Mouse (Mus musculus) skeletal muscle tissue, adult 2 months (tissue): ENCODE measurements around the gene Pkd1l2.

ENCODE experiments used
- DNase-seq: peaks from one replicate; pipeline ENCODE4 v3.0.0-alpha.2; 2012; ENCODE audit warnings: low read depth, low spot score

Gene Pkd1l2

DNA sequence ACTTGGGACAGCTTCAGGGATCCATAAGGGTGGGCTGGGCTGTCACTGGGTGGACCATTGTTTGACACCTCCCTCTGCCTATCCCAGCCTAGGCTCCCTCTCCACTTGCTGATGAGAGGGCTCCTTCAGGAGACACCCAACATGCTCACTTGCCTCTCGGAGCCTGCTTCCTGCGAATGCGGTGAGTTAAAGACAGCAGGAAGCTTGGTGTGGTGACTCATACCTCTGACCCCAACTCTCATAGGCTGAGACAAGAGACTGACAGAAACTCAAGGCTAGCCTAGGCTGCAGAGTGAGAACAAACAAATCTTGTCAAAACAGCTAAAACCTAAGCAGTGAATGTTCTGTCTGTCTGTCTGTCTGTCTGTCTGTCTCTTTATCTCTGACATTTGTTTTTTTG lies 48.9 kb downstream of the Pkd1l2 start:
- no peak for DNase-seq

GRCm38 (mm10) chr8:117032609-117033008 lies 49.6 kb downstream of the Pkd1l2 start:
- DNase-seq, result no peak

- no peak for DNase-seq
Measured at GRCm38 (mm10) chr8:117031476-117031875, 50.8 kb downstream of the Pkd1l2 start.

DNA sequence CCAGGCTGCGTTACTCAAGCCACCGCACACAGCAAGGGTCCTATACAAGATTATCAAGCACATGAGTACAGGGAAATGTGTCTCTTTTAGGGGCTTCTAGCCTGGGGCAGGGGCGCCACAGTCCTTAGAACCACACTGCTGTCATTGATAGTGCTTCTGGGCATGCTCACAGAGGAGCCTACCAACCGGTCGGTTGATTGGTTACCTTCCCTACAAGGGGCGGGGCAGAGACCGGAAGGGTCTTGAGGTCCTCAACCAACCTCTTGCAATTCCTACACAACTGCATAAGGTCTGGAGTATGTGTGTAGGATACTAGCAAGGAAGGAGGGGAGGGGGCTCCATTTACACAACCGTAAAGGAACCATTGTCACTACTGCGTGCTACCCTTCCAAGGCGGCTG lies 53.6 kb downstream of the Pkd1l2 start:
- DNase-seq, result no peak

DNA sequence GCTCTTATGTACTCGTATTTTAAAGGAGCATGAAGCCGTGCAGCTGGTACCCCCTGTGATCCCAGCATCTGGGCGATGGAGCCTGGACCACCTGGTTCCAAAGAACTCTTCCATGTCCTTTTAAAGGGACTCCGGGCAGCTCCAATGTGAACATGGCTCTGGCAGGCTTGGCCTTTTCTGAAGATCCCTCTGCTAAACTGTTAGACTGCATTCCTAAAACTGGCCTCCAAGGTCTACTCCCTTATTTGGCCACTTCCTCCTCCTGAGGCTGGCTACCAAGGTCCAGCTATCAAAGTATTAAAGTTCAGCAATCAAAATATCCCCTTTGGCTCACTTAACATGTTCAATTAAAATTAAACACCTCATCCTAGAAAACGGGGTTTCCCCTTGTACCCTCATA lies 54.6 kb downstream of the Pkd1l2 start:
- DNase-seq, result no peak

GRCm38 (mm10) chr8:117022297-117022993 lies 59.8 kb downstream of the Pkd1l2 start:
- peak; percentile 10 for DNase-seq

- no peak for DNase-seq
Measured at GRCm38 (mm10) chr8:117019323-117020275, 62.6 kb downstream of the Pkd1l2 start.

DNA sequence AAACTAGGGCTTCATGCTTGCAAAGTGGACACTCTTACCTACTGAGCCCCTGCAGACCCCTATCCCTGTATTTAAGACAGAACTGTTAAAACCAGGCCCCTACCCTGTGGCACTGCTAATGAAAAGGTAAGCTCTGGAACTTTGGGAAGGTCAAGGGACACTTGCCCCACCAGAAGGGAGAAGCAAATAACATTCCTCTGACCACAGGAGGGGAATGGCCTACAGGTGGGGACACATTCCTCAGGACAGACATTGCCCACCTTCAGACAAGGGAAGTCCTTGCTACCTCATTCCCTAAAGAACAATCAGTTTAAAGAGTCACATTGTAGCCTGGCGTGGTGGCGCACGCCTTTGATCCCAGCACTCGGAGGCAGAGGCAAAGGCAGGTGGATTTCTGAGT lies 64.4 kb downstream of the Pkd1l2 start:
- DNase-seq, result no peak

- no peak for DNase-seq
Measured at GRCm38 (mm10) chr8:117017006-117017405, 65.2 kb downstream of the Pkd1l2 start.

DNA sequence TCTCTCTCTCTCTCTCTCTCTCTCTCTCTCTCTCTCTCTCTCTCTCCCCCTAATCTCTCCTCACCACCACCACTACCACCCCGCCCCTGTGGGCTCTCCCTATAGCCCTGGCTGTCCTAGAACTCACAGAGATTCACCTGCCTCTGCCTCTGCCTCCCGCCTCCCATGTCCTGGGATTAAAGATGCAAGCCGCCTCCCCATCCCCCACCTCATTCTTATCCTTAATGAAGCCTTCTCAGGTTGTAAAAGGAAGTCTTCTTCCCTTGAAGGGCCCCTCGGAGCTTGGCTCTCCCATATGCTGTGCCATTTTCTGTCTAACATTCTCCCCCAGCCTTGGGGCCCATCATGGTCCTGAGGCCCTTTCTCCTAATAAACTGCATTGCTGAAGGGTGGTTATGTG lies 66.6 kb downstream of the Pkd1l2 start:
- DNase-seq, result no peak

- no peak for DNase-seq
Measured at GRCm38 (mm10) chr8:117011366-117011765, 70.9 kb downstream of the Pkd1l2 start.

GRCm38 (mm10) chr8:116994016-116994716 lies 88.1 kb downstream of the Pkd1l2 start:
- no peak for DNase-seq

GRCm38 (mm10) chr8:116993095-116993867 lies 89.0 kb downstream of the Pkd1l2 start, which contains the start of gene Gcsh:
TSS of gene Gcsh (minus strand) at chr8:116993537.
- DNase-seq, result peak; percentile 95

DNA sequence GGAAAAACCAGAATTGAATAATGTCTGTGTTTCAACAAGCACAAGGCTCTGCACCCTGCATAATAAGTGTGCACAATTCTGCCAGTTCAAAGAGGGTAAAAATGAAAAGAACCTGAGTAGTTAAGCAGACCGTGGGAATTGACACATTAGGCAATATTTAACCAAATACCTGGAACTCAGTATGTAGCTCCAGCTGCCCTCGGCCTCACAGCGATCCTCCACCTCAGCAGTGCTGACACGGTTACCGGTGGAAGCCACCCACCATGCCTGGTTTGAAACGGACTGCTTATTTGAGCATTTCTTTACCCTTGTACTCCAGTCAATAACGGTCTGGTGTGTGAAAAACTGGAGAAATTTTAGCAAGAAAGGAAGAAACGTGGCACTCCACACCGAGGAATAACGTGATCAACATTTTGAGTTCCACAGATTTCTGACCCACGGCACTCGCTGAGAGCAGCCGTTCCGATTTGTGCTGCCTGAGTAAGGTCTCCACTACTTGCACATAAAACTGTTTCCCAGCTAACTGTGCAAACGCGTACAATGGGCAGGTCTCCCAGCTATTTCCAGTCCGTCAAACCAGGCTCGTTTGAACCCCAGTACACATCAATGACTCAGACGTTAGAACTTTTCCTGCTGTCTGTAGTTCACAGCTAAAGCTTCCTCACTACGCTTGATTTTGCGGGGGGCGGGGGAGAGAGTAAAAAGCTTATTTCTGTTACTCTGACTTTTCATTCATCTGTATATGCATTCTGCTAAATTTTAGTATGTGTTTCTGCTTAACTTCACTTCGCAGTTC lies 89.9 kb downstream of the Pkd1l2 start:
- no peak for DNase-seq

- no peak for DNase-seq
Measured at GRCm38 (mm10) chr8:116991241-116991640, 91.0 kb downstream of the Pkd1l2 start.

DNA sequence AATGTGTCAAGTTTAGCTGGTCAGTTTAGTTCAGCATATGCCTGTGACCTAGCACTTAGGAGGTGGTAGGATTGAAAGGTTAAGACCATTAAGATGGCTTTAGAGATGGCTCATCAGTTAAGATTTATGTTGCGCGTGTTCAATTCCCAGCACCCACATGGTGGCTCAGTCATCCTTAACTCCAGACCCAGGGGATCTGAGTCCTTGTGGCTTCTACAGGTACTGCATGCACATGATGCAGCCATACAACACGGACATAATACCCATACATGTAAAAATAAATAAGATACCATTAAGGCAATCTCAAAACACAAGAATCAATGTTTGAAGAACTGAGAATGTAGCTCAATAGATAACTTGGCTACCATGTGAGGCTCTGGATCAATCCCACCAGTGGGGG lies 92.4 kb downstream of the Pkd1l2 start:
- no peak for DNase-seq

DNA sequence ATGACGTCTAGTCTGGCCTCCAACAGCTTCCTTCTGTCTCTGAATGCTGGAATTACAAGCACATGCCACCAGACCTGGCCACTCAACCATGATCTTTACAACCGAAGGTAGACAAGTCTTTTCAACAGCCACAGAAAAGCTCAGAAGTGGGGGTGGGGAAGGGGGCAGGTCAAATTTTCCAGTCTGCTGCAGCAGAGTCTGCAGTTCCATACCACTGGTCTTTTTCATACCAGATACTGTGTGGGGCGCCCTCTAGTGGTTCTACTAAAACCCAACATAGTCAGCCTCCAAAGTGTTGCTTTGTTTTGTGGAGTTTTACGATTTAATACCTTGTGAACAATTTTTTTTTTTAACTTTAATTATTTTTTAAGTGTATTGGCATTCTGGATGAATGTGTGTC lies 102.1 kb downstream of the Pkd1l2 start:
- DNase-seq, result peak; percentile 32

DNA sequence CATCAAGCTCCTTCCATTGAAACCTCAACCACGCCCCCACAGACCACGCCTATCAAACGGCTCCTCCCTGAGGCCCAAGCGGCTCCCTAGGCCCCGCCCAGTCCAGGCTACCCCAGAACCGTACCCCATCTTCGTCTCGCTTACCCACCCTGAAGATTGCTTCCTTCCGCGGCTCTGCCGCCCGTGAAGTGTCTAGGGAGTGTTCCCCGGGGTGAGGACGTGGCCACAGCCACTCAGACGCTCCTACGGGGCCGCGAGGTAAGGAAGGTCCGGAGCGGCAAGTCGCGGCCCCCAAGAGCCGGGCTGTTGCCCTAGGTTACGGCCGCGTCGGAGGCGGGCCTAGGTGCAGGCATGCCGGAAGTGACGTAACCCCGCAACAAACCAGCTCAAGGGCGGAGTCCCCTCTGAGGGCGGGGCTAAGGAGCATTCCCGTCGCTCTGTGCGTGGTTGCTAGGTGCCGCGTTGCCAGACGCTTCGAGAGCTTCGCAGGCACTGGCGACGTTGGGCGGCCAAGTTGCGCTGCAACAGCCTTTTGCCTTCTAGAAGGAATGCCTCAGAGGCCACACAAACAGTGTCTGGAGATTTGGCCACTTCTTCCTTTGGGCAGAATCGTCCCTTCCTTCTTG lies 103.5 kb downstream of the Pkd1l2 start, which contains the start of gene 1700030J22Rik:
TSS of gene 1700030J22Rik (minus strand) at position 329 of the 626 bp plus-strand sequence.
- DNase-seq, result peak; percentile 97

- DNase-seq, result no peak
Measured at GRCm38 (mm10) chr8:116978052-116978451, 104.2 kb downstream of the Pkd1l2 start.

- DNase-seq, result no peak
Measured at GRCm38 (mm10) chr8:116975606-116976005, 106.6 kb downstream of the Pkd1l2 start.
